Mouse (Mus musculus) T-cell, adult 2 months (primary cell): ENCODE measurements around the gene Papola.

Experiments
- DNase-seq: peaks from one replicate; pipeline ENCODE4 v3.0.0; 2022; ENCODE audit warnings: low spot score

The Papola gene

GRCm38 (mm10) chr12:105863436-105863835, 78.9 kb downstream of the Papola start:
- no peak for DNase-seq

DNA sequence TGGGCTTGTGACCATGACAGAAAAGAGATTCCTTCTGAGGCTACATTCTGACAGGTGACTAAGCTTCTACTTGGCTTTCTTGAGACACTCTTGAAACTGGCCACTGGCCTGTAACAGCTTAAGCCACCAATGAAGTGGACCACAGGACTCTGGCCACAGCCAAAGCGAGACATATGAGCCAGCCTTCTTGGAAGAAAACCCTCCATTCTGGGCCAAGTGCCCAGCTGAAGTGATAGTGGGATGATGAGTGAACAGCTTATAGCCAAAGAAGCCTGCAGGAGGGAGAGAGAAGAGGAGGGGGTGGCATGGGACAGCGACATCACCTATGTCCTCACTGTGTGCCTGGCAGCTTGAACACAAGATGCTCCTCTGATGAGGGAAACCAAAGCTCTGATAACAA, 83.2 kb downstream of the Papola start:
- no peak for DNase-seq

- DNase-seq, result no peak
Observed at GRCm38 (mm10) chr12:105869242-105869641, 84.7 kb downstream of the Papola start.

DNA sequence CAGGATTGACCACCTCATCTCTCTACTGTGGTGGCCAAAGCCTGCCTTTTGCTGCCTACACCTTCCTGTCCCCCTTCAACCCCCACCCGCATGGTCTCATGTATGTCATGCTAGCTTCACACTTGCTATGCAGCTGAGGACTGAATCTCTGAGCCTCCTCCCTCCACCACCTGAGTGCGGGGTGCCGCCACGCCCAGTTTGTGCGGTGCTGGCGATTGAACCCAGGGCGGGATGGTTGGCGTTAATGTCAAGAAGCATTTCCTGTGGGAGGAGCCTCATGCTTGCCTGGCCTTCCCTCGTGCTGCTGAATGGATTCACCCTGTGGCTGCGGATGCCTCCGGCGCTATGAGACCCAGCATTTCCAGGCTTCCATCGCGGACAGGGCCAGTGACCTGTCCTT, 85.2 kb downstream of the Papola start:
- no peak for DNase-seq

- peak; percentile 14 for DNase-seq
Observed at GRCm38 (mm10) chr12:105873283-105873682, 88.8 kb downstream of the Papola start.

DNA sequence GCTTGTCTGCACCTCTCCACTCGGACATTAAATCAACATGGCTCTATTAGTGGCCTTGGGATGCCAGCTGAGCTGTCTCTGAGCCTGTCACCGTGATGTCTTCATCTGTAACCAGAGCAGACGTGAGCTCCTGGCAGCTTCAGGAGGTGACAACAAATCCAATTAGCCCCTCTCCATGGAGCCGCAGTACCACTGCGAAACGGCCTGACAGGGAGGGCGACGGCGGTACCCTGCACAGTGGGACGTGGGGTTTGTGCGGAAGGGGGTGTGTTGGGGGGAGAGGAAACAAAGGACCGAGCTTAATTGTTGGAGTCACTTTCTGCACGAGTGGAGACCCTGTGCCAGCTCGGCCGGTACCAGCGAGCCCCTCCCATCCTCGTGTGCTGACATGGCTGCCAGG, 90.6 kb downstream of the Papola start:
- DNase-seq, result no peak

DNA sequence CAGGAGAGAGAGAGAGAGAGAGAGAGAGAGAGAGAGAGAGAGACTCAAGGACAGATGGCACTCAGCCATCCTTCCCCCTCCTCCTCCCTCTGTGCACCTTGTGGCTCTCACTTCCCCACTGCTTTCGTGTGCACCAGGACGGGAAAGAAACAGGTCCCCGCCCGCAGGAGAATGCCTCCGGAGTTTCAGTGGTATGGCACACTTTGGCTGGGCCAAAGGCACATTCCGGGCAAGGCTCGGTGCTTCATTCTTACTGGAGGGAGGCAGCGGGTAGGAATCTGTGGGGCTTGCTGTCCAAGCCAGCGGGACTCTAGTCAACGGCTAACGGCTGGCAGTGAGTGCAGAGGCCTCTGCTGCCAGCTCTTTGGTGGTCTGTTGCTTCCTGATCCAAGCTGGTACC, 92.0 kb downstream of the Papola start:
- DNase-seq, result no peak

DNA sequence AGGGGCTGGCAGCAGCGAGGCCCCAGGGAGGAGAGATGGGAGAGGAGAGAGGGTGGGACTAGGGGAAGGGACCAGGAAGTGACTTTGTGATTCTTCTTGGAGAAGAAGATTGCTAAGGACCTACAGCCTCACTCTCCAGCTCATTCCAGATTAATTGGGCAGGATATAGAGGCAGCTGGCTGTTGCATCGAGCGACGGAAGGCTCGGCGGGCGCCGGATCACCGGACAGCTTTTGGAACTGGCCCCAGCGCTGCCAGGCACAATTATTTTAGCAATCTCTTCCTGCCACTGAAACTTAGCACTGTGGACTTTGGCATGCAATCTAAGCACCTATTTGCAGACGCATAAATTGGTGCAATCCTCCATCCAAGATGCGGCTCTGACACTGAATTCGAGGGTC, 92.4 kb downstream of the Papola start:
- no peak for DNase-seq

- no peak for DNase-seq
Observed at GRCm38 (mm10) chr12:105878746-105879145, 94.3 kb downstream of the Papola start.

GRCm38 (mm10) chr12:105883799-105884514, 99.5 kb downstream of the Papola start:
- no peak for DNase-seq

DNA sequence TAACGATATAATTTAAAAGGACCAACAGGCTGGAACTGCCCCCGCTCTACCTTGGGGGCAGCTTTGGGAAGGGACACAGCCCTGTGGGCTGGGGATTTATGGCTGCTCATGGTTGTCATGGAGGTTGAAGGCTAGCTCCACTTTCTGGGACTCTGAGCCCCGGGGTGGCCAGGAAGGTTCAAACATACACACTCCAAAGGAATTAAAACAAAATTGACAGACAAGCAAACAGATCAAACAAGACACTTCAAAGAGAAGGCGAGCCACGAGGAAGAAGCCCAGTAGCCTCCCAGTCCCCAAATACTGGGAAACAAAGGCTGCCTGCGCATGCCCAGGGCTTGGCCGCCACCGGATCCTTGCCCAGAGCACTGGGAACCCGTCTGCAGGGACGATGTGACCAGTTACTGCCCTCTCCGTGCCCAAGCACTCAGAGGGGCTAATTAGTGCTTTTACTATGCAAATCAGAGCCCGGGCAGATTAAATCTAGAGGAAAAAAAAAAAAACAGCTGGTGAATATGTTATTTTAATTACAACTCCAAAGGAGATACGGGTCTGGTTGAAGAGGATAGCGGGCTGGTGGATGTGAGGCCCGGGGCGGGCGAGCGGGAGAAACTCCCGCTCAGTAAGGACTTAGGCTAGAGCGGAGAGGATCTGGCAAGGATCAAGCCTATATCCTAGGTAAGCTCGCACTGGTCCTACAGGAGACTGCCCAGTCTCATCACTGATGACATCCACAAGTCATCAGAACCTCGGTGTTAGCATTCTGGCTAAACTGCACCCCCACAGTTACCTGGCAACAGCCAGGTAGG, 100.2 kb downstream of the Papola start:
- no peak for DNase-seq
